Comparison of ENCODE assay signal across 19 mouse cellular contexts in the genomic region with DNA sequence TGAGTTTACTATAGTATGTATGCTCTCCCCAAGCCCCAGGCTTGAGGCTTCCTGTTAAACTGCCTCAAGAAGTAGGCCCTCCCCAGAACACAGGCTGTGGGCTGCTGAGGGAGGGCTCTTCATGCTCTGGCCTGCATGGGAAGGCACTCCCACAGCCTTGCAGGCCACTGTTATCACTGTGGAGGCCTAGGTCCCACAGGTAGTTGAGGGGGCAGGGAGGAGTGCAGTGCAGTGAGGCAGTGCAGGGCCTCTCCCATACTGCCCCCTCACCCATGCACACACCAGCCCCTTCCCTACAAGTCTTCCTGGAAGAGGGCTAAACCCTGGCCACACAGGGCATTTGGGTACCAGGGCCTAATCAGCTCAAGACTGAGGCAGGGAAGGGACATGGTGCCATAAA.
DNase-seq lines count a peak whose midpoint lies in the region; ATAC-seq and TF ChIP-seq lines count a peak whose summit lies in the region.
"Had no signal": no experiment of that assay in that cellular context is flagged by ENCODE, and none has a peak within 500 bp of the region (broad histone marks: within the 10 kb centered on the region; RNA-seq: fewer than 3 reads in every experiment).

No protein-coding gene starts in this region.

- H3K4me1 ChIP-seq in hindbrain, embryonic 14.5 days (replicated peaks; ENCODE audit: control insufficient read depth, insufficient read depth, low read length): peaks cover 8% of the 10 kb centered on the region; the same call in 1 of the 2 replicates
- peaks cover 11% of the 10 kb centered on the region for H3K4me1 ChIP-seq in hindbrain, postnatal 0 days (ENCODE audit: insufficient read depth, low read length)
- H3K4me1 ChIP-seq in liver, embryonic 15.5 days (replicated peaks): peaks cover 51% of the 10 kb centered on the region

- H3K36me3 ChIP-seq in hindbrain, embryonic 14.5 days (replicated peaks; ENCODE audit: control insufficient read depth, insufficient read depth): no peaks in the 10 kb centered on the region
- H3K36me3 ChIP-seq in hindbrain, postnatal 0 days (ENCODE audit: insufficient read depth, low read length): no peaks in the 10 kb centered on the region
- H3K36me3 ChIP-seq in liver, embryonic 15.5 days (replicated peaks): no peaks in the 10 kb centered on the region
- H3K36me3 ChIP-seq: embryonic facial prominence, embryonic 13.5 days; neural tube, embryonic 15.5 days had no signal

- peak; percentile 21; the same call in 1 of the 2 replicates for ATAC-seq in hindbrain, embryonic 14.5 days (ENCODE audit: low FRiP score)
- ATAC-seq in hindbrain, postnatal 0 days: no peak
- peak; percentile 31 for ATAC-seq in CD4-positive, CD25-positive, alpha-beta regulatory T cell, adult 4 months
- 0 out of 2 replicates have a peak, but pooled peaks have one; percentile 30 for ATAC-seq in erythroblast, adult 5-6 weeks (replicated peaks; ENCODE audit: low FRiP score, poor library complexity, severe bottlenecking)
- peak; percentile 64 for ATAC-seq in liver, embryonic 15.5 days (ENCODE audit: insufficient read depth)
- ATAC-seq: forebrain, embryonic 14.5 days had no signal

- TF ChIP-seq CTCF in hindbrain, postnatal 0 days (IDR thresholded peaks at IDR 0.05; ENCODE audit: low read depth): no peak

- no peak overlapping the region for H3K4me2 ChIP-seq in hindbrain, embryonic 14.5 days (replicated peaks)
- no peak overlapping the region for H3K4me2 ChIP-seq in hindbrain, postnatal 0 days (ENCODE audit: low read depth, low read length)
- H3K4me2 ChIP-seq in liver, embryonic 15.5 days: no peak overlapping the region
- H3K4me2 ChIP-seq: embryonic facial prominence, embryonic 13.5 days; lung, embryonic 14.5 days; neural tube, embryonic 15.5 days had no signal

- no peak overlapping the region for H3K4me3 ChIP-seq in hindbrain, embryonic 14.5 days (replicated peaks; ENCODE audit: low read length)
- no peak overlapping the region for H3K4me3 ChIP-seq in hindbrain, postnatal 0 days (ENCODE audit: low read length)
- no peak overlapping the region for H3K4me3 ChIP-seq in liver, embryonic 15.5 days (replicated peaks)
- H3K4me3 ChIP-seq: embryonic facial prominence, embryonic 13.5 days; gastrocnemius, adult 2 months; left cerebral cortex, adult 2 months; neural tube, embryonic 15.5 days had no signal

- H3K27me3 ChIP-seq in hindbrain, embryonic 14.5 days (ENCODE audit: control insufficient read depth, insufficient read depth, low read length): no peaks in the 10 kb centered on the region
- H3K27me3 ChIP-seq in hindbrain, postnatal 0 days (ENCODE audit: insufficient read depth, low read length): no peaks in the 10 kb centered on the region
- no peaks in the 10 kb centered on the region for H3K27me3 ChIP-seq in liver, embryonic 15.5 days
- H3K27me3 ChIP-seq: embryonic facial prominence, embryonic 13.5 days; neural tube, embryonic 15.5 days had no signal

- no peak overlapping the region for H3K27ac ChIP-seq in hindbrain, embryonic 14.5 days
- H3K27ac ChIP-seq in hindbrain, postnatal 0 days: no peak overlapping the region
- peak overlapping the region; percentile 51 for H3K27ac ChIP-seq in liver, embryonic 15.5 days (replicated peaks)
- H3K27ac ChIP-seq: embryonic facial prominence, embryonic 13.5 days; gastrocnemius, adult 2 months; left cerebral cortex, adult 2 months; neural tube, embryonic 15.5 days had no signal

- no peak for DNase-seq in hindbrain, embryonic 14.5 days (ENCODE audit: low spot score)
- no peak for DNase-seq in hindbrain, postnatal 0 days (ENCODE audit: low spot score)
- DNase-seq in spleen, postnatal 36 days (ENCODE audit: low spot score in 2 of 2): no peak
- no peak for DNase-seq in Muller cell, postnatal 12 days (ENCODE audit: inconsistent ontology term)
- DNase-seq in cerebellum, postnatal 36 days: no peak
- DNase-seq: adrenal gland, postnatal 10 days; B cell, adult 2 months; cerebellum, adult 9-10 months; gastrocnemius, adult 2 months; lung, embryonic 14.5 days; right cerebral cortex, adult 18-20 months; spleen, adult 18-20 months had no signal

- H3K9me3 ChIP-seq in hindbrain, embryonic 14.5 days (ENCODE audit: control insufficient read depth, low read length): no peaks in the 10 kb centered on the region
- no peaks in the 10 kb centered on the region for H3K9me3 ChIP-seq in hindbrain, postnatal 0 days (ENCODE audit: low read length)
- no peaks in the 10 kb centered on the region for H3K9me3 ChIP-seq in liver, embryonic 15.5 days (replicated peaks)
- H3K9me3 ChIP-seq: embryonic facial prominence, embryonic 13.5 days; neural tube, embryonic 15.5 days had no signal

- no peak overlapping the region for H3K9ac ChIP-seq in hindbrain, embryonic 14.5 days
- H3K9ac ChIP-seq in hindbrain, postnatal 0 days (replicated peaks; ENCODE audit: low read length): no peak overlapping the region
- H3K9ac ChIP-seq in liver, embryonic 15.5 days: no peak overlapping the region
- H3K9ac ChIP-seq: embryonic facial prominence, embryonic 13.5 days; lung, embryonic 14.5 days; neural tube, embryonic 15.5 days had no signal
